Mouse (Mus musculus) adrenal gland, adult 18-20 months (tissue): Measurements from ENCODE around the gene Cstad. TPM values are rescaled to one million over a fixed set of nuclear protein-coding genes. Genes with fewer than 3 reads are reported as not detected.
A peak's percentile ranks its signal among the peaks of the same experiment; 100 is the strongest.

Experiments
- DNase-seq, 2 experiments: peaks; one replicate each; pipeline ENCODE4 v3.0.0; 2021 to 2022; ENCODE audit warnings: low spot score in 2 of 2
- total RNA-seq, 2 experiments: library from RNA; stranded (reverse); gene quantifications; 1 replicate in 1 of 2; 2 replicates in 1 of 2; pipeline ENCODE4 v1.2.3; 2021

Gene Cstad
- total RNA-seq, 2 experiments from 2014 or later = 0.51 TPM; not detected in 1

DNA sequence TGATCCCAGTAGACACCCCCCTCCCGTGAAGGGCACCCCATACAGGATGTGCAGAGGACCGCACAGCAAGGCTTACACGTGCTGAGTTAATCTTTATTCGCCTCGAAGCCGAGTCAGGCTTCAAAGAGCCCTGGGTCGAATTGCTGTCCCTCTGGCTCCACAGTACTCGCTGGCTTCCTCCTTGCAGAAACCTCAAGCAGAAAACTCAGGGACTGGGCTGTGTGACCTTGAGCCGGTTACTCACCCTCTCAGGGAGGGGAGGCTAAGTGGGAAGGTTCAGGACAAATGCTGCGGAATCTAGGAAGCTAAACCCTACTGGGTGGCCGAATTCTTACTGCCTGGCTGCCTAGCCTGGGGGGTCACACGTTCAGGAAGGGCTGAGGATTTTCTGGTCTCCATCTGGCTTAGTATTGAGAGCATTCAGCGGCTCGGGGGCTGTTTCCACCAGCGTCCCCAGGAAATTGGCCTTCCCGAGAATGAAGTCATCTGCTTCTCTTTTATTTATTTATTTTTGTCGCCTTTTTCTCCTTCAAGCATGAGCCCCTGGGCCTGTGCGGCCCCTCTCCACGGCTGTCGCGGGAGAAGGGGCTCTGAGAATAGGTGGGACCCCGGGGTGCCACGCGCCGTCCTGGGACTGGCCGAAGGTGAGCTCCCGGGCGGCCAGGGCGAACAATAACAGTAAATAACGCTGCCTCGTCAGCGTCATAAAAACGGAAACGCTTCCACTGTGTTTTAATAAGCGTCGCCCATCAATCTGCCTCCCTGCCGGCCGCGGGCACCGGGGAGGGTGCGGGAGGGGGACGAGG is 63.0 kb downstream of the Cstad start:
- peak; percentile 53 to 68 for DNase-seq

DNA sequence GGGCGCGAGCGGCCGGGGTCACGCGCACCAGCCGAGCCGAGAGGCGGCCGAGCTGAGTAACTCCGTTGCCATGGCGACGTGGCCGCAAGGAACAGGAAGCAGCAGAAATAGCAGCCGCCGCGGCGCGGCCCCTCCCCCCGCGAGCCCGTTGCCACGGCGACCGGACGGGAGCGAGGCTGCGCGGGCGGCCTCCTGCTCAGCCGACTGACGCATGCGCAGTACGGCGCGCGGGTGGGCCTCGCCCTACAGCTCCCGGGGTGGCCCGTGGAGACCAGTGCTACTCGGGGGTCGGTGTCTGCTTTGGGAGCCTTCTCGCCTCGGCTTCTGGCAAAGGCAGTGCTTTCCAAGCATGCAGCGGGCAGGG is 63.6 kb downstream of the Cstad start:
- peak; percentile 100 for DNase-seq

Other genes with a start within 250 kb of the Cstad start
- 10 to 100 TPM; 88.6 to 92.1 TPM for gene Sh3glb2, start 235.7 kb upstream of the Cstad start, total RNA-seq
- gene Miga2, start 230.8 kb upstream of the Cstad start, total RNA-seq = 100 to 1,000 TPM in 1 of 2 experiments, 10 to 100 TPM in 1; 83.1 to 102 TPM
- gene Dolpp1, start 202.8 kb upstream of the Cstad start, total RNA-seq = 10 to 100 TPM; 13.2 to 15.2 TPM
- gene Crat, start 179.2 kb upstream of the Cstad start, total RNA-seq = 100 to 1,000 TPM; 175 to 243 TPM
- gene Ptpa, start 179.0 kb upstream of the Cstad start, total RNA-seq = 100 to 1,000 TPM; 134 to 138 TPM
- 1 to 10 TPM; 3.1 to 5.1 TPM for gene Ier5l, start 120.8 kb upstream of the Cstad start, total RNA-seq
- 1 to 10 TPM; 2.1 to 2.8 TPM for gene 1700001O22Rik, start 208.6 kb downstream of the Cstad start, total RNA-seq
- gene Ntmt1, start 212.8 kb downstream of the Cstad start, total RNA-seq = 10 to 100 TPM; 35.2 to 42.8 TPM
- 10 to 100 TPM; 27.1 to 33.8 TPM for gene Asb6, start 235.3 kb downstream of the Cstad start, total RNA-seq
- gene Prrx2, start 239.9 kb downstream of the Cstad start, total RNA-seq = 1 to 10 TPM in 1 of 2 experiments, under 1 TPM in 1; 0.33 to 1.8 TPM